Mouse (Mus musculus): ENCODE results near the gene Naip1. TPM values are rescaled to one million over a fixed set of nuclear protein-coding genes. Genes with fewer than 3 reads are reported as not detected.
A peak's percentile ranks its signal among the peaks of the same experiment; 100 is the strongest.
"Not testable (repeated sequence)": the region's sequence is repeated elsewhere in the genome, so short reads cannot be mapped to it uniquely, and the experiment has no call there.

The Naip1 gene
- under 1 TPM in 3 of 4 experiments, not detected in 1; 0.06 to 0.08 (median 0.07) TPM for total RNA-seq (2022)

GRCm38 (mm10) chr13:100452415-100453127 lies at the start of gene Naip1:
Naip1 (minus strand) TSS chr13:100452869.
- not testable (repeated sequence) for DNase-seq

- DNase-seq, result not testable (repeated sequence)
These were observed 47.0 kb upstream of the Naip1 start for GRCm38 (mm10) chr13:100499625-100500024.

GRCm38 (mm10) chr13:100495337-100495736 lies 42.7 kb upstream of the Naip1 start:
- no peak for DNase-seq

GRCm38 (mm10) chr13:100494370-100494769 lies 41.7 kb upstream of the Naip1 start:
- not testable (repeated sequence) for DNase-seq

- no peak for DNase-seq
These were observed 40.6 kb upstream of the Naip1 start for GRCm38 (mm10) chr13:100493313-100493712.

- peak; percentile 53 for DNase-seq
These were observed 39.6 kb upstream of the Naip1 start, which contains the start of gene Gtf2h2 for GRCm38 (mm10) chr13:100492061-100492787. Gtf2h2 (minus strand) TSS chr13:100492579.

- no peak for DNase-seq
These were observed 39.0 kb upstream of the Naip1 start for GRCm38 (mm10) chr13:100491623-100492022.

GRCm38 (mm10) chr13:100490424-100490823 lies 37.8 kb upstream of the Naip1 start:
- DNase-seq, result no peak

- no peak for DNase-seq
These were observed 30.9 kb upstream of the Naip1 start for GRCm38 (mm10) chr13:100483610-100484009.

GRCm38 (mm10) chr13:100463527-100464222 lies 11.0 kb upstream of the Naip1 start:
- no peak for DNase-seq

- DNase-seq, result no peak
These were observed 8.7 kb upstream of the Naip1 start for GRCm38 (mm10) chr13:100461336-100461735.

GRCm38 (mm10) chr13:100449495-100449894 lies 3.2 kb downstream of the Naip1 start:
- no peak for DNase-seq

GRCm38 (mm10) chr13:100440116-100440515 lies 12.6 kb downstream of the Naip1 start:
- no peak for DNase-seq

GRCm38 (mm10) chr13:100438701-100439100 lies 14.0 kb downstream of the Naip1 start:
- DNase-seq, result no peak

GRCm38 (mm10) chr13:100437322-100437825 lies 15.3 kb downstream of the Naip1 start:
- no peak for DNase-seq

GRCm38 (mm10) chr13:100436556-100437163 lies 16.0 kb downstream of the Naip1 start:
- not testable (repeated sequence) for DNase-seq

- DNase-seq, result not testable (repeated sequence)
These were observed 32.7 kb downstream of the Naip1 start for GRCm38 (mm10) chr13:100419958-100420357.

- DNase-seq, result no peak
These were observed 38.2 kb downstream of the Naip1 start for GRCm38 (mm10) chr13:100414428-100414827.

GRCm38 (mm10) chr13:100409825-100410224 lies 42.8 kb downstream of the Naip1 start:
- no peak for DNase-seq

GRCm38 (mm10) chr13:100409181-100409580 lies 43.5 kb downstream of the Naip1 start:
- DNase-seq, result no peak

- no peak for DNase-seq
These were observed 44.4 kb downstream of the Naip1 start for GRCm38 (mm10) chr13:100408242-100408641.

GRCm38 (mm10) chr13:100402930-100403637 lies 49.6 kb downstream of the Naip1 start:
- not testable (repeated sequence) for DNase-seq
